Mouse (Mus musculus) liver, embryonic 14.5 days (tissue): ENCODE data around the gene Oosp3. TPM values are rescaled to one million over a fixed set of nuclear protein-coding genes. Genes with fewer than 3 reads are reported as not detected.

Experiments
- ATAC-seq: fragments of 200-750 bp; cut with Nextera tagmentation; 2 replicates; pipeline ENCODE4 v1.8.0; 2017; ENCODE audit warnings: moderate number of reproducible peaks, mild to moderate bottlenecking, moderate library complexity; ENCODE audit not compliant: insufficient read depth
- DNase-seq, 3 experiments: peaks; one replicate each; pipeline ENCODE4 v3.0.0-alpha.2; 2012 to 2013; ENCODE audit warnings: low read depth in 3 of 3, low spot score in 3 of 3
- H3K27ac ChIP-seq: fragments of 300-500 bp; sonication (generic); 2 replicates; pipeline ENCODE4 v1.5.1; 2014; ENCODE audit warnings: moderate library complexity, mild to moderate bottlenecking, control low read depth, inconsistent platforms
- H3K27me3 ChIP-seq: fragments of 300-500 bp; sonication (generic); 2 replicates; pipeline ENCODE4 v1.6.1; 2014; ENCODE audit warnings: mild to moderate bottlenecking, low read length, moderate library complexity; ENCODE audit not compliant: control insufficient read depth, insufficient read depth
- H3K36me3 ChIP-seq: fragments of 300-500 bp; sonication (generic); replicated peaks from 2 replicates; pipeline ENCODE4 v1.6.1; 2014; ENCODE audit warnings: low read depth; ENCODE audit not compliant: control insufficient read depth, insufficient read depth
- H3K4me1 ChIP-seq, 2 experiments: fragments of 200-500 bp in 1 of 2; fragments of 300-500 bp in 1 of 2; sonication (generic) in 1 of 2; replicated peaks; 2 replicates each; pipeline ENCODE4 v1.6.1; 2012 to 2014; ENCODE audit warnings: antibody characterized with exemption in 1 of 2, inconsistent platforms in 1 of 2, low read length in 1 of 2; ENCODE audit not compliant: control insufficient read depth in 2 of 2, insufficient read depth in 2 of 2
- H3K4me2 ChIP-seq: fragments of 300-500 bp; sonication (generic); 2 replicates; pipeline ENCODE4 v1.6.1; 2014; ENCODE audit warnings: low read depth, mild to moderate bottlenecking, control low read depth, moderate library complexity
- H3K4me3 ChIP-seq, 2 experiments: fragments of 200-500 bp in 1 of 2; fragments of 300-500 bp in 1 of 2; sonication (generic) in 1 of 2; 2 replicates each; pipeline ENCODE4 v1.5.1; 2012 to 2014; ENCODE audit warnings: low read depth in 2 of 2, low read length in 2 of 2, mild to moderate bottlenecking in 2 of 2, control low read depth in 1 of 2, inconsistent platforms in 1 of 2, moderate library complexity in 1 of 2; ENCODE audit not compliant: insufficient read depth in 1 of 2
- H3K9ac ChIP-seq: fragments of 300-500 bp; sonication (generic); replicated peaks from 2 replicates; pipeline ENCODE4 v1.6.1; 2014; ENCODE audit warnings: mild to moderate bottlenecking, control low read depth, moderate library complexity
- H3K9me3 ChIP-seq: fragments of 300-500 bp; sonication (generic); 2 replicates; pipeline ENCODE4 v1.6.1; 2016; ENCODE audit warnings: low read length, mixed read lengths; ENCODE audit not compliant: control insufficient read depth
- CTCF ChIP-seq: IDR thresholded peaks from 2 replicates; pipeline ENCODE4 v1.5.1; 2016; ENCODE audit warnings: antibody characterized with exemption, low read depth, control low read depth
- EP300 ChIP-seq: IDR thresholded peaks from 2 replicates; pipeline ENCODE4 v1.6.1; 2016; ENCODE audit warnings: antibody characterized with exemption, low read depth
- WGBS: fragments of 180-500 bp; shearing (Covaris S2); extraction: QIAGEN DNeasy Blood & Tissue Kit; methylation state at CpG from one replicate; pipeline ENCODE4 v1.1.7; 2014; ENCODE audit not compliant: insufficient replicate concordance; 5-methylcytosine and 5-hydroxymethylcytosine counted together
- polyA plus RNA-seq, 2 experiments: library from polyadenylated mRNA; depleted of rRNA in 1 of 2; stranded (reverse) in 1 of 2; unstranded in 1 of 2; fragments of >200 nt; fragmentation: Nextera tagmentation in 1 of 2; extraction: Ambion mirVana in 1 of 2; gene quantifications; 2 replicates each; pipeline versions ENCODE4 v1.2.1 to v1.2.3; 2012 to 2014

Gene Oosp3
- polyA plus RNA-seq, 2 experiments, result not detected

DNA sequence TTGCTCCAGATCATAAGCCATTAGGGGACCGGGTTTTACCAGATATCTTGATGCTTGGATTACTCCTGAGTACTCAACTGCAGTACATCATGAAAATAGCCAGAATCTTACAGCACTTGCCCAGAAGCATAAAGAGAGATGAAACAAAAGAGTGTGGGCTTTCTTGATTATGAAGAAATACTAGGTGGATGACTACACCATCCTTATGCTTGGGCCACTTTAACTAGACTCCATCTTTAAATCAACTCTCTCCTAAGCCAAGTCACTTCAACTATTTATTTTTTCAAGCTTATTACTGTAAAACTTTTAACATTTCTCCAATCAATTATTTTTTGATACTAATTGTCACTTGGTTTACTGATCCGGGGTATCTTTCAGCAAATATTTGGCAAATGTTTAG is 27.0 kb downstream of the Oosp3 start:
- no peak for DNase-seq
- ATAC-seq, result no peak
- Histone ChIP-seq H3K27me3 (no peaks in the 10 kb centered on the region), H3K9ac (no peak overlapping the region), H3K36me3 (no peaks in the 10 kb centered on the region), H3K4me1 (peaks cover 11 to 15% of the 10 kb centered on the region in 2 experiments), H3K9me3 (no peaks in the 10 kb centered on the region), H3K4me2 (no peak overlapping the region), H3K4me3 (no peak overlapping the region), H3K27ac (no peak overlapping the region)
- WGBS, result 69% methylated on average over 2 of the region's 2 CpGs
- no peak for TF ChIP-seq EP300
- no peak for TF ChIP-seq CTCF

- Histone ChIP-seq H3K9me3 (no peaks in the 10 kb centered on the region), H3K4me1 (peaks cover 11 to 16% of the 10 kb centered on the region in 2 experiments), H3K36me3 (no peaks in the 10 kb centered on the region), H3K4me2 (no peak overlapping the region), H3K4me3 (no peak overlapping the region), H3K27me3 (no peaks in the 10 kb centered on the region), H3K27ac (no peak overlapping the region), H3K9ac (no peak overlapping the region)
- WGBS, result 67% methylated on average over 6 of the region's 6 CpGs
- no peak for TF ChIP-seq EP300
- ATAC-seq, result no peak
- DNase-seq, result no peak
Observed at GRCm38 (mm10) chr19:11724275-11724674, 27.4 kb downstream of the Oosp3 start.

GRCm38 (mm10) chr19:11725915-11726314 is 29.1 kb downstream of the Oosp3 start:
- peak; percentile 46 to 53 (median 47) for DNase-seq
- peaks cover 11 to 21% of the 10 kb centered on the region in 2 experiments for H3K4me1 ChIP-seq
- H3K9ac ChIP-seq, result no peak overlapping the region
- H3K4me3 ChIP-seq, result no peak overlapping the region
- H3K27me3 ChIP-seq, result no peaks in the 10 kb centered on the region
- H3K36me3 ChIP-seq, result no peaks in the 10 kb centered on the region
- TF ChIP-seq EP300 (peak; percentile 93), CTCF (no peak)
- 10% methylated on average over 2 of the region's 2 CpGs for WGBS
- H3K9me3 ChIP-seq, result no peaks in the 10 kb centered on the region
- H3K27ac ChIP-seq, result no peak overlapping the region
- H3K4me2 ChIP-seq, result no peak overlapping the region
- peak; percentile 85 for ATAC-seq

DNA sequence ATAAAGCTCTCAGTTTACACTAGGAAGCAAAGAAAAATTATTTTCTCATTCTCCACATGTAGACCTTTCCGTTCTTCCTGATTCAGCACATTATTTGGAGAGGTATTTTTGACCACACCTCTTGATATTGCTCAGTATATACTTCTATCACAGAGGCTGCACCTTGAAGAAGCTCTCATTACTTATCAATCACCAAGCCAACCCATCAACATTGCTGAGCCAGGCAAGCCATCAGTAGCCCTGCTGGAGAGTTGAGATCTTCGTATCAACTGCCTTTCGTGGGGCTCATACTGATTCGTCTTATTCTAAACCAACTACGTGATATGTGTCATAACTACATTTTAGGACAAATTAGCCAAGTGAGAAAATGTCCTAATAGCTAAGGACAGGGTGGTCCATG is 30.4 kb downstream of the Oosp3 start:
- Histone ChIP-seq H3K4me2 (peak overlapping the region; percentile 18; the same call in 1 of the 2 replicates), H3K36me3 (no peaks in the 10 kb centered on the region), H3K9ac (no peak overlapping the region), H3K4me1 (peaks cover 11 to 21% of the 10 kb centered on the region in 2 experiments), H3K27ac (no peak overlapping the region; the same call in 1 of the 2 replicates), H3K9me3 (no peaks in the 10 kb centered on the region), H3K27me3 (no peaks in the 10 kb centered on the region), H3K4me3 (no peak overlapping the region)
- TF ChIP-seq EP300, result peak; percentile 92
- no peak for TF ChIP-seq CTCF
- ATAC-seq, result peak; percentile 84
- WGBS, result 24% methylated on average over 5 of the region's 5 CpGs
- peak; percentile 52 to 55 (median 55) for DNase-seq

DNA sequence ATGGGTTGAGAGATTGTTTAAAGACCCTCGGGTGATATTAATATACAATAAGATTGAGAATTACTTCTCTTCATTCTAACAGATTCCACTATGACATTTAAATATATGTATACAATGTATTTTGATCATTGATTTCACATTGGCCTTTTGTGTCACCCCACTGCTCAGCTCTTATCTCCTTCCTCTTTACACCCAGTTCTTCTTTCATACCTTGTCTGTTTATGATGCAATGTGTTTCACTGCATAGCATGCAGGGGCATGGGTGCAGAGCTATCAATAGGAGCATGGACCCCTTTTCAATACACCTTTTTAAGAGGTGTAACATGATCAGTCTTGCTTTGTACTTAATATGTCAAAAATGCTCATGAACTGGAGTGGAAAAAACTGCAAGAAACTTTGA is 33.4 kb downstream of the Oosp3 start:
- Histone ChIP-seq H3K4me3 (no peak overlapping the region), H3K9ac (no peak overlapping the region), H3K4me1 (peaks cover 11 to 14% of the 10 kb centered on the region in 2 experiments), H3K27ac (no peak overlapping the region), H3K4me2 (no peak overlapping the region), H3K9me3 (no peaks in the 10 kb centered on the region), H3K27me3 (no peaks in the 10 kb centered on the region), H3K36me3 (no peaks in the 10 kb centered on the region)
- DNase-seq, result no peak
- 44% methylated on average over 1 of the region's 1 CpGs for WGBS
- TF ChIP-seq CTCF (no peak), EP300 (no peak)
- no peak for ATAC-seq
